Mouse (Mus musculus) MEL (cell line): Measurements from ENCODE around the gene Cggbp1. TPM values are rescaled to one million over a fixed set of nuclear protein-coding genes. Genes with fewer than 3 reads are reported as not detected.
A peak's percentile ranks its signal among the peaks of the same experiment; 100 is the strongest.

ENCODE experiments used
- DNase-seq: peaks from one replicate; pipeline ENCODE4 v3.0.0; 2011; ENCODE audit warnings: low read depth, low spot score
- H3K27ac ChIP-seq: 2 replicates; pipeline ENCODE4 v1.5.1; 2012; ENCODE audit warnings: low read depth, mild to moderate bottlenecking, control low read depth, low read length, moderate library complexity; ENCODE audit not compliant: control insufficient read depth
- H3K27me3 ChIP-seq, 2 experiments: fragments of 150-350 bp in 1 of 2; sonication (generic) in 1 of 2; 2 replicates each; pipeline ENCODE4 v1.6.1; 2012; ENCODE audit warnings: low read length in 2 of 2, mild to moderate bottlenecking in 2 of 2, improper control_type of control experiment in 1 of 2, moderate library complexity in 1 of 2; ENCODE audit not compliant: insufficient read depth in 2 of 2, control insufficient read depth in 1 of 2
- H3K36me3 ChIP-seq, 2 experiments: 2 replicates each; pipeline ENCODE4 v1.6.1; 2012 to 2014; ENCODE audit warnings: low read length in 2 of 2, improper control_type of control experiment in 1 of 2, inconsistent platforms in 1 of 2, mild to moderate bottlenecking in 1 of 2; ENCODE audit not compliant: insufficient read depth in 2 of 2, control insufficient read depth in 1 of 2
- H3K4me1 ChIP-seq, 2 experiments: fragments of 150-350 bp in 1 of 2; sonication (generic) in 1 of 2; 2 replicates each; pipeline ENCODE4 v1.6.1; 2012; ENCODE audit warnings: low read length in 2 of 2, improper control_type of control experiment in 1 of 2, mild to moderate bottlenecking in 1 of 2; ENCODE audit not compliant: insufficient read depth in 2 of 2, control insufficient read depth in 1 of 2
- H3K4me3 ChIP-seq, 2 experiments: fragments of 150-350 bp in 1 of 2; sonication (generic) in 1 of 2; 2 replicates each; pipeline ENCODE4 v1.5.1; 2012; ENCODE audit warnings: low read depth in 2 of 2, low read length in 2 of 2, mild to moderate bottlenecking in 2 of 2, moderate library complexity in 2 of 2, control low read depth in 1 of 2, improper control_type of control experiment in 1 of 2; ENCODE audit not compliant: control insufficient read depth in 1 of 2, insufficient read depth in 1 of 2
- H3K79me2 ChIP-seq: 2 replicates; pipeline ENCODE4 v1.6.1; 2012; ENCODE audit warnings: mild to moderate bottlenecking, low read length, moderate library complexity; ENCODE audit not compliant: control insufficient read depth, poor library complexity, insufficient read depth
- H3K9ac ChIP-seq: 2 replicates; pipeline ENCODE4 v1.6.1; 2012; ENCODE audit warnings: low read depth, mild to moderate bottlenecking, control low read depth, low read length, moderate library complexity; ENCODE audit not compliant: control insufficient read depth, poor library complexity, severe bottlenecking
- H3K9me3 ChIP-seq: fragments of 150-350 bp; sonication (generic); replicated peaks from 2 replicates; pipeline ENCODE4 v1.6.1; 2012; ENCODE audit warnings: mild to moderate bottlenecking, low read length, improper control_type of control experiment, moderate library complexity; ENCODE audit not compliant: insufficient read depth
- BHLHE40 ChIP-seq: IDR thresholded peaks from 2 replicates; pipeline ENCODE4 v1.6.1; 2012; ENCODE audit warnings: low read depth, mild to moderate bottlenecking, inconsistent platforms, low read length, improper control_type of control experiment, borderline replicate concordance
- CHD1 ChIP-seq: IDR thresholded peaks from 2 replicates; pipeline ENCODE4 v1.6.1; 2012; ENCODE audit warnings: low read depth, mild to moderate bottlenecking, inconsistent platforms, low read length, improper control_type of control experiment
- CHD2 ChIP-seq: IDR thresholded peaks from 2 replicates; pipeline ENCODE4 v1.6.1; 2011; ENCODE audit warnings: low read length, improper control_type of control experiment
- CTCF ChIP-seq, 3 experiments: IDR thresholded peaks in 2 of 3; conservative IDR thresholded peaks in 1 of 3; 2 replicates each; pipeline ENCODE4 v1.5.1; 2011 to 2012; ENCODE audit warnings: low read length in 3 of 3, low read depth in 2 of 3, mild to moderate bottlenecking in 2 of 3, improper control_type of control experiment in 1 of 3, inconsistent platforms in 1 of 3, mixed read lengths in 1 of 3, moderate library complexity in 1 of 3; ENCODE audit not compliant: control insufficient read depth in 1 of 3, insufficient read depth in 1 of 3, poor library complexity in 1 of 3, severe bottlenecking in 1 of 3
- E2F4 ChIP-seq: IDR thresholded peaks from 2 replicates; pipeline ENCODE4 v1.6.1; 2011; ENCODE audit warnings: low read depth, low read length, improper control_type of control experiment, borderline replicate concordance
- EP300 ChIP-seq, 2 experiments: IDR thresholded peaks; 2 replicates each; pipeline ENCODE4 v1.6.1; 2011; ENCODE audit warnings: improper control_type of control experiment in 2 of 2, low read length in 2 of 2, low read depth in 1 of 2, mild to moderate bottlenecking in 1 of 2
- ETS1 ChIP-seq: IDR thresholded peaks from 2 replicates; pipeline ENCODE4 v1.6.1; 2012; ENCODE audit warnings: low read depth, mild to moderate bottlenecking, inconsistent platforms, low read length, improper control_type of control experiment, moderate library complexity
- GABPA ChIP-seq: IDR thresholded peaks from 2 replicates; pipeline ENCODE4 v1.6.1; 2012; ENCODE audit warnings: low read depth, mild to moderate bottlenecking, inconsistent platforms, low read length, improper control_type of control experiment, moderate library complexity
- GATA1 ChIP-seq: IDR thresholded peaks from 2 replicates; pipeline ENCODE4 v1.6.1; 2011; ENCODE audit warnings: low read depth, low read length, improper control_type of control experiment
- HCFC1 ChIP-seq: IDR thresholded peaks from 2 replicates; pipeline ENCODE4 v1.6.1; 2012; ENCODE audit warnings: low read depth, mild to moderate bottlenecking, inconsistent platforms, low read length, improper control_type of control experiment, moderate library complexity
- JUND ChIP-seq: IDR thresholded peaks from 2 replicates; pipeline ENCODE4 v1.6.1; 2011; ENCODE audit warnings: low read depth, mild to moderate bottlenecking, improper control_type of control experiment, low read length
- KAT2A ChIP-seq: conservative IDR thresholded peaks from 2 replicates; pipeline ENCODE4 v1.6.1; 2012; ENCODE audit warnings: low read depth, low read length, improper control_type of control experiment, inconsistent platforms
- MAFK ChIP-seq: IDR thresholded peaks from 2 replicates; pipeline ENCODE4 v1.6.1; 2011; ENCODE audit warnings: low read depth, mild to moderate bottlenecking, low read length, improper control_type of control experiment, borderline replicate concordance
- MAX ChIP-seq: IDR thresholded peaks from 2 replicates; pipeline ENCODE4 v1.6.1; 2011; ENCODE audit warnings: low read length, improper control_type of control experiment
- MEF2A ChIP-seq: IDR thresholded peaks from 2 replicates; pipeline ENCODE4 v1.6.1; 2014; ENCODE audit warnings: low read depth, mild to moderate bottlenecking, inconsistent platforms, low read length, improper control_type of control experiment; ENCODE audit not compliant: poor library complexity, insufficient replicate concordance, severe bottlenecking; ENCODE audit errors: extremely low read depth
- MXI1 ChIP-seq: IDR thresholded peaks from 2 replicates; pipeline ENCODE4 v1.6.1; 2011; ENCODE audit warnings: mild to moderate bottlenecking, low read depth, low read length, improper control_type of control experiment
- NELFE ChIP-seq: IDR thresholded peaks from 2 replicates; pipeline ENCODE4 v1.6.1; 2011; ENCODE audit warnings: low read depth, low read length, improper control_type of control experiment
- NRF1 ChIP-seq: IDR thresholded peaks from 2 replicates; pipeline ENCODE4 v1.6.1; 2014; ENCODE audit warnings: low read depth, mild to moderate bottlenecking, inconsistent platforms, low read length, improper control_type of control experiment, moderate library complexity; ENCODE audit not compliant: poor library complexity, insufficient read depth, severe bottlenecking
- POLR2A ChIP-seq, 2 experiments: IDR thresholded peaks; 2 replicates each; pipeline ENCODE4 v1.6.1; 2011 to 2012; ENCODE audit warnings: low read length in 2 of 2, mild to moderate bottlenecking in 2 of 2, control low read depth in 1 of 2, improper control_type of control experiment in 1 of 2, low read depth in 1 of 2, moderate library complexity in 1 of 2; ENCODE audit not compliant: control insufficient read depth in 1 of 2, insufficient read depth in 1 of 2, poor library complexity in 1 of 2
- POLR2AphosphoS2 ChIP-seq: IDR thresholded peaks from 2 replicates; pipeline ENCODE4 v1.6.1; 2011; ENCODE audit warnings: low read length, improper control_type of control experiment
- POLR2AphosphoS5 ChIP-seq: IDR thresholded peaks from 2 replicates; pipeline ENCODE4 v1.6.1; 2012; ENCODE audit warnings: low read depth, borderline replicate concordance, mild to moderate bottlenecking, inconsistent platforms, low read length, moderate library complexity, mixed read lengths
- RAD21 ChIP-seq: IDR thresholded peaks from 2 replicates; pipeline ENCODE4 v1.6.1; 2011; ENCODE audit warnings: mild to moderate bottlenecking, low read depth, low read length, improper control_type of control experiment
- RCOR1 ChIP-seq: IDR thresholded peaks from 2 replicates; pipeline ENCODE4 v1.6.1; 2012; ENCODE audit warnings: low read depth, mild to moderate bottlenecking, inconsistent platforms, low read length, improper control_type of control experiment
- SIN3A ChIP-seq: IDR thresholded peaks from 2 replicates; pipeline ENCODE4 v1.6.1; 2012; ENCODE audit warnings: low read length, improper control_type of control experiment, inconsistent platforms
- SMC3 ChIP-seq: IDR thresholded peaks from 2 replicates; pipeline ENCODE4 v1.6.1; 2011; ENCODE audit warnings: low read depth, low read length, improper control_type of control experiment
- TAL1 ChIP-seq: IDR thresholded peaks from 2 replicates; pipeline ENCODE4 v1.6.1; 2012; ENCODE audit warnings: mild to moderate bottlenecking, inconsistent platforms, low read length, moderate library complexity, mixed read lengths
- TCF12 ChIP-seq: IDR thresholded peaks from 2 replicates; pipeline ENCODE4 v1.6.1; 2014; ENCODE audit warnings: low read depth, mild to moderate bottlenecking, inconsistent platforms, low read length, improper control_type of control experiment, moderate library complexity
- USF1 ChIP-seq: IDR thresholded peaks from 2 replicates; pipeline ENCODE4 v1.6.1; 2014; ENCODE audit warnings: low read depth, mild to moderate bottlenecking, inconsistent platforms, low read length, improper control_type of control experiment, moderate library complexity
- USF2 ChIP-seq, 2 experiments: IDR thresholded peaks; 2 replicates each; pipeline ENCODE4 v1.6.1; 2011 to 2012; ENCODE audit warnings: improper control_type of control experiment in 2 of 2, low read length in 2 of 2, borderline replicate concordance in 1 of 2, inconsistent platforms in 1 of 2, low read depth in 1 of 2, mild to moderate bottlenecking in 1 of 2; ENCODE audit not compliant: insufficient read depth in 1 of 2
- ZC3H11A ChIP-seq: IDR thresholded peaks from 2 replicates; pipeline ENCODE4 v1.6.1; 2012; ENCODE audit warnings: low read depth, mild to moderate bottlenecking, inconsistent platforms, low read length, improper control_type of control experiment
- ZMIZ1 ChIP-seq: IDR thresholded peaks from 2 replicates; pipeline ENCODE4 v1.6.1; 2012; ENCODE audit warnings: low read depth, mild to moderate bottlenecking, inconsistent platforms, low read length, improper control_type of control experiment, moderate library complexity
- polyA plus RNA-seq, 2 experiments: library from polyadenylated mRNA; stranded (reverse) in 1 of 2; unstranded in 1 of 2; fragments of >175 nt in 1 of 2; fragments of >200 nt in 1 of 2; gene quantifications; 2 replicates each; pipeline versions ENCODE4 v1.2.1 to v1.2.4; 2012; ENCODE audit warnings: low replicate concordance in 2 of 2, low read depth in 1 of 2; ENCODE audit not compliant: insufficient read length in 2 of 2, insufficient read depth in 1 of 2, missing spikeins in 1 of 2
- total RNA-seq: library from RNA; depleted of rRNA; stranded (reverse); fragments of 300-350 nt; gene quantifications from 2 replicates; pipeline ENCODE4 v1.2.3, GENCODE M21; 2012

The Cggbp1 gene
- total and polyA plus RNA-seq, 3 experiments, result 36.3 to 65.5 (median 62.2) TPM

DNA sequence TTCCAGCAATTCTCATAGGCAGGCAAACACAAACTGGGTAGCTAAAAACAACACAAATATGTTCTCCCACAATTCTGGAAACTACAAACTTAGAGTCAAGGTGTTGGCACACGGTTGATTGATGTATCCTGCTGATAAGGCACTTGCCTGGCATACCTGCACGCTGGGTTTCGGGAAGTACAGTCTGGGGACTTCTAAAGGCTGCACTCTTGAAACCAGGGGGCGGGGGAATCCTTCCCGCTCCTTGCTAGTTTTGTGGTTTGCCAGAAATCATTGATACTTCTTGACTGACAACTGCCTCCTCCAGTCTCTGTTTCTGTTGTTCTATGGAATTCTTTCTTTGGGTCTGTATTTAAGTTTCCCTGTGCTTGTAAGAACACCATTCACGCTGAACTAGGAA is 16.8 kb downstream of the Cggbp1 start:
- H3K27ac ChIP-seq, result no peak overlapping the region
- TF ChIP-seq NRF1 (no peak), SIN3A (no peak), GATA1 (no peak), TCF12 (no peak), MXI1 (no peak), RAD21 (no peak), NELFE (no peak), CHD2 (no peak), RCOR1 (no peak), POLR2AphosphoS2 (no peak), MAFK (no peak), MEF2A (no peak), ZC3H11A (no peak)
- no peak for DNase-seq
- H3K36me3 ChIP-seq, result peaks cover 0 to 18% of the 10 kb centered on the region in 2 experiments; a peak in 2 of 4 replicates
- no peak overlapping the region for H3K9ac ChIP-seq
- H3K79me2 ChIP-seq, result peaks cover 2% of the 10 kb centered on the region; the same call in 1 of the 2 replicates
- no peaks in the 10 kb centered on the region for H3K9me3 ChIP-seq
- H3K4me3 ChIP-seq, result no peak overlapping the region
- no peaks in the 10 kb centered on the region for H3K27me3 ChIP-seq
- peaks cover 7 to 8% of the 10 kb centered on the region in 2 experiments for H3K4me1 ChIP-seq

DNA sequence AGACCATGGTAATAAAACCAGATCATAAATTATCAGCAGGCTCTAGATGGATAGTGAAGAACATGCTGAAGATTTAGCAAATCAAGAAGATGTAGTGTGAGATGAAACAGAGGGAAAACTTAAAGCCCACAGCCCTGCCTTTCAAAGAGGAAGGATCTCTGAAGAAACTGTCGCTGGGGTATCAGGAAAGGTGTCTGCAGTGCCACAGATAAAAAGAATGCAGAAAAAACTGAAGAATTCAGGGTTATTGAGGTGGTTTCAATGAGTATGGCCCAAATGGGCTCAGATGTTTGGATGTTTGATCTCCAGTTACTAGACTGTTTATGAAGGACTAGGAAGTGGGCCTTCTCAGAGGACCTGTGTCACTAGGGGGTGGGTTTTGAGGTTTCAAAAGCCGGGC is 17.8 kb downstream of the Cggbp1 start:
- H3K9ac ChIP-seq, result no peak overlapping the region
- DNase-seq, result peak; percentile 56
- TF ChIP-seq JUND (no peak), ZC3H11A (no peak), MAX (0 out of 2 replicates have a peak, but pooled peaks have one; percentile 14), ETS1 (0 out of 2 replicates have a peak, but pooled peaks have one; percentile 31), SMC3 (no peak), CTCF (IDR thresholded peaks at IDR 0.05 in 2 of 3, conservative IDR thresholded peaks at IDR 0.05 in 1 of 3; ENCODE audit: control insufficient read depth in 1 of 3, insufficient read depth in 1 of 3, low read depth in 2 of 3, low read length in 3 of 3, poor library complexity in 1 of 3, severe bottlenecking in 1 of 3) (no peak), HCFC1 (0 out of 2 replicates have a peak, but pooled peaks have one; percentile 14), POLR2A (IDR thresholded peaks at IDR 0.05; ENCODE audit: control insufficient read depth in 1 of 2, insufficient read depth in 1 of 2, low read depth in 1 of 2, low read length in 2 of 2, poor library complexity in 1 of 2) (no peak), KAT2A (no peak), POLR2AphosphoS2 (no peak), GABPA (no peak), CHD2 (no peak), USF2 (IDR thresholded peaks at IDR 0.05; ENCODE audit: borderline replicate concordance in 1 of 2, insufficient read depth in 1 of 2, low read depth in 1 of 2, low read length in 2 of 2) (no peak), ZMIZ1 (no peak), E2F4 (no peak), GATA1 (peak; percentile 53), BHLHE40 (no peak), CHD1 (no peak), USF1 (no peak), EP300 (IDR thresholded peaks at IDR 0.05; ENCODE audit: low read depth in 1 of 2, low read length in 2 of 2) (peak; percentile 64 to 72), MEF2A (no peak), NELFE (no peak), NRF1 (no peak), POLR2AphosphoS5 (no peak), TAL1 (peak; percentile 44)

More for the DNA sequence above, 17.8 kb downstream of the Cggbp1 start:
- H3K9me3 ChIP-seq, result no peaks in the 10 kb centered on the region
- H3K79me2 ChIP-seq, result peaks cover 3% of the 10 kb centered on the region; the same call in 1 of the 2 replicates
- peak overlapping the region; percentile 31; the same call in 1 of the 2 replicates for H3K27ac ChIP-seq
- H3K4me3 ChIP-seq, result no peak overlapping the region
- H3K27me3 ChIP-seq, result no peaks in the 10 kb centered on the region
- peaks cover 7 to 8% of the 10 kb centered on the region in 2 experiments for H3K4me1 ChIP-seq
- peaks cover 0 to 20% of the 10 kb centered on the region in 2 experiments; a peak in 2 of 4 replicates for H3K36me3 ChIP-seq
